Mouse (Mus musculus) c-Kit-positive CD71-positive TER-119-positive erythroid progenitor cells, embryonic 14.5 days (primary cell): ENCODE data around the gene Taf10.
A peak's percentile ranks its signal among the peaks of the same experiment; 100 is the strongest.
"Not testable (repeated sequence)": the region's sequence is repeated elsewhere in the genome, so short reads cannot be mapped to it uniquely, and the experiment has no call there.

Experiments
- DNase-seq: peaks from one replicate; pipeline ENCODE4 v3.0.0-alpha.2; 2013; ENCODE audit warnings: low spot score

The Taf10 gene

DNA sequence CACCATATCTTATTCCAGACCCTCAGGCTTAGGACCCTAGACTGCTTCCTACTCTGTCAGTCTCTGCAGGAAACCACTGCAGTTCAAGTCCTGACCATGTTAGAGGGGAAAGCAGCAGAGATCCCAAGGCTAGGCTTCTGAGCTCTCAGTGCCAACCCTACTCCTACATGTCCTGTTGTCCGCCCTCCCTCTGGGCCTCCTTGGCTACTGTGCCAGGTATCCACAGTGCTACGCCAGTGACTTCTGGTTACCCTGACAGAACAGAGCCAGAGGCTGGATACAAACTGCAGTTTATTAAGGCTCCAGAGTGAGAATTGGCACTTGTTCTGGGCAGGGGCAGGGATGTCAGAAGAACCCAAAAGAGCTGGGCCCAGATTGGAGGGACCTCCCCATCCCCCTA is 8.6 kb upstream of the Taf10 start:
- DNase-seq: no peak

DNA sequence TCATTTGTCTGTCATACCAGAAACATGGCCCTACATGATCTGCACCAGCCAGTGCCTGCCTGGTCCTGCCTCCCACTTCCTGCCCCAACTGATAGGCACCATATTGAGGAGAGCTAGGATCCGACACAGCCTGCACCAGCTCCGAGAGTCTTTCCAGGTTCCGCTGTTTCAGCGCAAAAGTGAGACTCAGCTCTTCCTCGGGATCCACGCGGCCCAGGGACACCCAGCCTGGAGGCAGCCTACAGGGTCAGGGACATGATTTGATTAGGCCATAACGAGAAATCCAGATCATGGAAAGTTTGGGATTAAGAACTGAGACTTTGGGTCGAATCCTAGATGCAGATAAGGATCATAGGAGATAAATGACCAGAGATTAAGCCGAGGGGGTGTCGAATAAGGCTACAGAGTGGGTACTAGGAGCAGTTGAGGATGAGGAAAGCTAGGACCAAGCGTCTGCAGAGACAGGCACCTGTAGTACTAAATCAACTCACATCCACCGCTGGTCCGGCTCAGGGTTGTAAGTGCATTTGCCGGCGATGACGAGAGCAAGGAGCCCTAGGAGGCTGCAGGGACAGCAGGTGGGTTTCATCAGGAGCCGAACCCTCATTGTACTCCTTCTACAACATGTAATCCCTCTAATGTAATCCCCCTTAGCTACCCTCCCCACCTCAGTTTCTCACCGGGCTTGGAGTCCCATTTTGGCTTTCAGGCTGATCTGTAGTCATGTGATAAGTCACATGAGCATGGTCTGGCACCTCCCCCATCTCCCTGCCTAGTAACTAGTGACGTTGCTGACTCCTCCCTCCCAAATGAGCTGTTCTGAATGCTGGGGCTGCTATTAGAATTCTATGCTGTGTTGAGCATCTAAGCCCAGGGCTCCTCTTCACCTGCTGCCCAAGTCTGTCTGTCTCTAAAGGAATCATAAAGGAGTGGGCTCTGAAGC is 7.6 kb upstream of the Taf10 start, which contains the start of gene Tpp1:
Gene Tpp1, minus strand, starts transcription at position 745 of the 943 bp plus-strand sequence.
- DNase-seq: peak; percentile 93

DNA sequence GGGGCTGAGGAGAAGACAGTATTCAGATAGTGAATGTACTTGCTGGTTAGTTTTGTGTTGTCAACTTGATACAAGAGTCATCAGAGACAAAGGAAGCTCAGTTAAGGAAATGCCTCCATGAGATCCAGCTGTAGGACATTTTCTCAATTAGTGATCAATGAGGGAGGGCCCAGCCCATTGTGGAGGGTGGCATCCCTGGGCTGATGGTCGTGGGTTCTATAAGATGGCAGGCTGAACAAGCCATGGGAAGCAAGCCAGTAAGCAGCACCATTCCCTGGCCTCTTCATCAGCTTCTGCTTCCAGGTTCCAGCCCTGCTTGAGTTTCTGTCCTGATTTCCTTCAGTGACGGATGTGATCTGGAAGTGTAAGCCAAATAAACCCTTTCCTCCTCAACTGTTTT is 3.6 kb upstream of the Taf10 start:
- no peak for DNase-seq

DNA sequence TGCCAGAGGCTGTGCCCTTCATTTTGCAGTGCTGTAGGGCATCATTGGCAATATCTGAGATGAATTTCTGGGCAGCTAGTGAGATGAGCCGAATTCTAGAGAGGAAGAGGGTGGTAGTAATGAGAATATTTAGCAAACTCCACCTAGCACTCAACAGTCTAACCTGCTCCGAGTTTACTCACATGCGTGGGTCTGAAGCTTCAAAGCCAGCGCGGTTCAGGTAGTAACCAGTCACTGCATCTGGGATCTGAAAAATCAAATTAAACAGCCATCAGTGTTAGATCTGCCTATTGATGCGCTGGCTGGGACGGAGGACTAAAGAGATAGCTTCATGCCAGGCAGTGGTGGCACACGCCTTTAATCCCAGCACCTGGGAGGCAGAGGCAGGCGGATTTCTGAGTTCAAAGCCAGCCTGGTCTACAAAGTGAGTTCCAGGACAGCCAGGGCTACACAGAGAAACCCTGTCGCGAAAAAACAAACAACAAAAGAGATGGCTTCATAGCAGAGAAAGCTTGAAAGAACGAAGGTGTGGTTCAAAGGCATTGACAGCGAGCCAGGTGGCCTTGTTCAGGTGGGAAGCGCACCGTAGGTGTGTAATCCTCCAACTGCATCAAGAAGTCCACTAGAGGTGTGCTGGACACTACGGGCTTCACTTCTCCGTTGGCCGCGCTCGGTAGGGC is 775 bp downstream of the Taf10 start:
- not testable (repeated sequence) for DNase-seq

DNA sequence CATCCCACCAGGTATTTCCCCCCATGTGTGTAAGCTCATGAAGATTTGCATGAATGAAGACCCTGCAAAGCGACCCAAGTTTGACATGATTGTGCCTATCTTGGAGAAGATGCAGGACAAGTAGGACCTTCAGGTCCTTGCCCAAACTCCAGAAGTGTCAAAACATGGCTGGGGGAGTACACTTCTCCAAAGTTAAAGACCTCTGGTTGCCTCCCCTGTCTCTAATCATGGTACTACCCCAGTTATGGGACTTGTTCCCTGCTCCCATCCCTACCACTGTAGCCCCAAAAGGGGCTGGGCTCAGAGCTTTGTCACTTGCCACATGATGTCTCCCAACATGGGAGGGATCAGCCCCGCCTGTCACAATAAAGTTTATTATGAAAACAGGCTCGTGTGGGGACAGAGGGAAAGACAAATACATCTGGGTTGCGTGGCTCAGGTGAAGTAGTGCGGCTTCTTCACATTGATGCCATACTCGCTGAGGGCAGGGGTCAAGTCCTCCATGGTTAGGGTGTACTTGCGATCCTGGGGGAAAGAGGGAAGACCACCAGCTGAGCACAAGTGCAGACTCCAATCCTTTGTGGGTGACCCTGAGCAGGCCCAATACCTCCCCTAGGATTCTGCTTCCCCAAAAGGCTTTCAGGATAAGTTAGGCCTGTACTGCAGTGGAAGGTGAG is 1.5 kb downstream of the Taf10 start:
- DNase-seq: not testable (repeated sequence)

DNA sequence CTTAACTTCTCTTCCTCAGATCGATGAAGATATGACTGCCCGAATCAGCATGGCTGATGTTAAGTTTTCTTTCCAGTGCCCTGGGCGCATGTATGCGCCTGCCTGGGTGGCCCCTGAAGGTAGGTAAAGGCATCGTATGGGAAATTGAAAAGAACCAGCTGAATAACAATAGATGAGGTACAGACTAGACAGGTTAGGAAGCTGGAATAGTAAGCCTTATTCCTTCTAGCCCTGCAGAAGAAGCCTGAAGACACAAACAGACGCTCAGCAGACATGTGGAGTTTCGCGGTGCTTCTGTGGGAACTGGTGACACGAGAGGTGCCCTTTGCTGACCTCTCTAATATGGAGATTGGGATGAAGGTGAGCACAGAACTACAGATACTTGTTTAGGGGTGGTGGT is 2.2 kb downstream of the Taf10 start:
- no peak for DNase-seq

DNA sequence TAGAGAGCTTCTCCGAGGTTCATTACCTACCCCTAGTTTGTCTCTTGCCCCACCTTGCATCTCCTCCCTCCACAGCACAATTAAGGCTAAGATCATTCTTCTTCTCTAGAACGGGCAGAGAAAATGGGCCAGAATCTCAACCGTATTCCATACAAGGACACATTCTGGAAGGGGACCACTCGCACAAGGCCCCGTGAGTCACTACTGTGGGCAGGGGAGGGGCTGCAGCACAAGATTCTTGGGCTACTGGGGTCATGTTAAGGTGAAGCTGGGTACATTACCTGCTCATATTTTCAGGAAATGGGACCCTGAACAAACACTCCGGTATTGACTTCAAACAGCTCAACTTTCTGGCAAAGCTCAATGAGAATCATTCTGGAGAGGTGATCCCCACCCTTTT is 3.3 kb downstream of the Taf10 start:
- no peak for DNase-seq

DNA sequence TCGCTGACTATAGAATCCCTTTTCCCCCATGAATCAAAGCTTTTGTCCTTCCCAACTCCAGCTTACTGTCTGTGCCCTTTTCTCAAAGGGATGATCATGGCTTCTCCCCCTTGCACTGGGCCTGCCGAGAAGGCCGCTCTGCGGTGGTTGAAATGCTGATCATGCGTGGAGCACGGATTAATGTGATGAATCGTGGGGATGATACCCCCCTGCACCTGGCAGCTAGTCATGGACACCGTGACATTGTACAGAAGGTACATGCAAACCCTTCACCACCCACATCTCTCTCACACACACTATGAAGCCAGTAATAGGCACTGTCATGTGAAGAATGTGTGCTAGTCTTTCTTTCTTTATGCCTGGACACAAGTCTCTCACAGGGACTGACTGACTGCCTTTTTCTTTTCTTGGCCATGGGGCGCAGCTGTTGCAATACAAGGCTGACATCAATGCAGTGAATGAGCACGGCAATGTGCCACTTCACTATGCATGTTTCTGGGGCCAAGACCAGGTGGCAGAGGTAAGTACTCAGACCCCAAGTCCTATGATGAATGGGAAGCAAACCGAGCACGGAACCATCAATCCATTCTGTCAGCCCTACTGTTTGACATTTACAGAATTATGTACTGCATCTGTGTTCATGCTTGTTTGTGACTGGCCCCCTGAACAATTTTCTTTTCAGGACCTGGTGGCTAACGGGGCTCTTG is 3.9 kb downstream of the Taf10 start:
- no peak for DNase-seq

DNA sequence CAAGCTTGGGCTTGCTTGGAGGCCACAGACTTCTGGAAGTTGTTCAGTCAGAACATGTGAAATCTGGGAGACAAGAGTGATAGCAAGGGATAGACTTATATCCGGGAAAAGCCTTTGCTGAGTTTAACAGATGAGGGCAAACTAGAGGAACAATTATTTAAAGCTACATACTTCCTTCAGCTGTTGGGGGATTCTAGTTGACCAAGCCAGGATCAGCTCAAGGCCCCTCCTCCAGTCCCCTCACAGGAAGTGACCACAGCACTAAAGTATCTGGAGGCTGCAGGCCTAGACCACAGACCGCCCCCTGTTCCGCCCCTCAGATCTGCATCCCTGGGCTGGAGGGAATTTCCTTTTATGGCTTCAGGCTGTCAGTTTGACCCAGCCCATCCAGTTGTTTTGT is 5.2 kb downstream of the Taf10 start:
- DNase-seq: no peak

DNA sequence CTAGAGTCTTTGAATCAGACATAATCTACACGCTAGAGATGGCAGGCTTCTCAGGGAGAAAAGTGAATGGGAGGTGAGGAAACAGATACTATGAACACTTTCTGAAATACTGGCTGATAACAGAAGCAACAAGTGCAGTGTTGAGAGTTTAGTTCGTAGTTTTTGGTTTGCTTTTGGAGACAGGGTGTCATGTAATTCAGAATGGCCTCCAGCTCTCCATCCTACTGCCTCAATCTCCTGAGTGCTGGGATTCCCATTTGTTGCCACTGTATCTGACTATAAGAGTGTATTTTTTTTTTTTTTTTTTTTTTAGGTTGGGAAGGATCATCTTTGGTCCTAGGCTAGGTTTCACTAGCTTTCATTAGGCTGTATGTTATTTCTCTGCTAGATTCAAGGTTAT is 5.9 kb downstream of the Taf10 start:
- DNase-seq: no peak

DNA sequence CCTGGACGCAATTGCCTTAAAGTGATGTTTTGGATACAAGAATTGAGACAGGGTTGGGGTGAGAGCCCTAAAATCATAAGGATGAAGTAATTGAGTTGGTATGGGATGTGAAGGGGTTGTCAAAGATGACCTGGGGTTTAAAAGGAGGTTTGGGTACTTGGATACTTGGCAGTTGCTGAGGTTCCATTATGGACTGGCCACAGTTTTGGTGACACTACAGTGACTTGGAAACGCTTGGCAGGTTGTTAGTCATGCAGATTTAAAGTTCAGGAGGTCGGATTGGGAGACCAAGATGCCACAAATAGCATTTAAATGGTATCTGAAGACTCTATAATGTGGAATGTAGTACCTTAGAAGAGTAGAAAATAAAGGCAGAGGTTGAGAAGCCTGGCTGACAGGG is 6.5 kb downstream of the Taf10 start:
- no peak for DNase-seq

DNA sequence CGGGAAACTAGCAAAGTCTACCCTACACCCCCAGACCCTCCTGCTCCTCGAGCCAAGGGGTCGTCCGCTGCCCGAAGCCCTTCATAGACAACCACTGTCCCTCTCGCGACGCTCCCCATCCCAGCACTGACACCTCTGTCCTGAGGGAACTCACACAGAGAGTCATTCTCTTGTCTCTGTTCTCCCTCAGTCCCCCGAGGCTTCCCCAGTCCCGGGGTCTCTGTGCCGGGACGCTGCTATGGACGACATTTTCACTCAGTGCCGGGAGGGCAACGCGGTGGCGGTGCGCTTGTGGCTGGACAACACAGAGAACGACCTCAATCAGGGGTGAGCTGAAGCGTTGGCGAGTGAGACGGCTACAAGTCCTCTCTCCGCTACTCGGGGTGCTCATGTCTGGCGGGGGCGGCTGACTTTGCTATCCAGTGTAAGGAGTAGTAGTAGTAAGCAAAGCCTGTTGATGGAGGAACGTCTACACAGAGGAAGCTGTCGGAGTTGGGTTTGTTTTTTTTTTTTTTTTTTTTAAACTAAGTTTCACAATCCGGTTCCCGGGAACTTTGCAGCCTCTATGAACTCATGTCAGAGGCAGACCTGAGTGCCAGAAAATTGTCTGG is 7.1 kb downstream of the Taf10 start, which contains the start of gene Rrp8:
Gene Rrp8, minus strand, starts transcription at position 475 of the 611 bp plus-strand sequence.
- peak; percentile 42 for DNase-seq

DNA sequence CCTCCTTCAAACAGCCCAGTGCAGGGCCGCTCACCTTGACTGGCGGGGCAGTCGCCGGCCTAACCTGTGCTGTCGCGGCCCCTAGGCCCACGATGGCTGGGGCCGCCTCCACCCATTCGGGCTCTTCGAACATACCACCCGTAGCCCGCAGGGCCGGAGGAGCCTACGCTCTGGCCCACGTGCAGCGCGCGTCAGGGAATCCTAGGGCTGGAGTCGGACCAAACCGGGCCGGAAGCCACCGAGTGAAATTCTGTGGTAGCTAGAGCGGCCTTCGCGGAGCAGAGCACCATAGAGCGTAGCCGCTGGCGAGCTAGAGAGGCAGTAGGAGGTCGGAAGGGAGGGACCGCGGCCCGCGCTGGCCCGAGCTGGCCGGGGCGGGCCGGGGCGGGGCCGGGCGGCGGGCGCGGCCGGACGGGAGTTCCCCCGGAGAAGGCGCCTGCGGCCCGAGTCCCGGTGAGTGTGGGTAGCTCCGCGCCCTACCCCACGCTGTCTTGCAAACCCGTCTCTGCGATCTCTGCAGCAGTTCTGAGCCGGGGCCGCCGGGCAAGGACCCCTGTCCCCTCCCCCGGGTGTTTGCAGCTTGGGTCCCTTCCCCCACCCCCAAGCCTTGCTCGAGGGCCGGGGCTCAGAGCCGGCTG is 7.8 kb downstream of the Taf10 start, which contains the start of gene Ilk:
Gene Ilk, plus strand, starts transcription at position 329 of the 638 bp plus-strand sequence.
- DNase-seq: peak; percentile 87

DNA sequence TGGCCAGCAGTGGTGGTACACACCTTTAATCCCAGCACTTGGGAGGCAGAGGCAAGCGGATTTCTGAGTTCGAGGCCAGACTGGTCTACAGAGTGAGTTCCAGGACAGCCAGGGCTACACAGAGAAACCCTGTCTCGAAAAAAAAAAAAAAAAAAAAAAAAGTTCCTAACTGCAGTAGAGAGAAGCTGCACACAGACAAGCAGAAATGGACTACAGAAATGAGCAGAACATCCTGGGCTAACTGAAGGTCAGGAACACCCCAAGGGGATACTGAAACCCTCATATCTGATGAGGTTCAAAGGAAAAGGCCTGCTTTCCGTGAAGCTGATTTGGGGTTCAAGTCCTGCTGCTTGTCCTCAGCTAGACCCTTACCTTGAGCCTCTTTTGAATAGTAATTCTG is 8.7 kb downstream of the Taf10 start:
- DNase-seq: not testable (repeated sequence)

DNA sequence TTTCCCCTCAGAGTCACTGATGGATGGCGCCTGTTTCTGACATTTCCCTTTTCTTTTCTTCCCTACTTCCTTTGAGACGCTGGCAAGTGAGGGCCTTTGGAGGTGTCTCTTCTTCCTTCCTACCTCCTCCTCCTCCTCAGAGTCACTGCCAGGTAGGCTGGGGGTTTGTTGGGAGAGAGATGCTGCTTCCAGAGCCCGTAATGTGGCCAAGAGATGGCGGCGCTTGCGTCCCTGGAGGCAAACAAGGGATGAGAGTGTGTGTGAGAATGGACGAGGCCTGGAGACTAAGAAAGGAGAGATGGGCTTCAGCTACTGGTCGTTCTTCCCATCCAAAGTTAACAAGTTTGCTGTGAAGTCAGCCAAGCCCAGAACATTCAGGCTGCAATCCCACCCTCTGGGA is 9.3 kb downstream of the Taf10 start:
- DNase-seq: no peak

DNA sequence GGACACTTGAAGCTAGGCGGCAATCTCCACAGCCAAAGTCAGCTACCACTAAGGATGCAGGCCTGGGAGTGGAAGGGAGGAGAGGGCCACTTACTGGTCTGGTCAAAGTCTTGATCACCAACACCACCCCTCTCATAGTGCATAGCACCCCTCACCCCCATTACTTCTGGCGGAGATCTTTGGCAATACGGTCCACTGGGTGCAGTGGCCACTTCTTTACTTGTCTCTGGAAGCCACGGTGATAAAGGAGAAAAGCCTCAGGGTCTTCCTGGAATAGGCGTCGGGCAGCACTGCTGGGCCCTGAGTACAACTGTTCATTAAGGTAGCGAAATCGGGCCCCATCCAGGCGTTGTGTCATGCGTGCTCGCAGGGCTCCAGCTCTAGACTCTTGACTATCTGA is 10.3 kb downstream of the Taf10 start:
- no peak for DNase-seq

DNA sequence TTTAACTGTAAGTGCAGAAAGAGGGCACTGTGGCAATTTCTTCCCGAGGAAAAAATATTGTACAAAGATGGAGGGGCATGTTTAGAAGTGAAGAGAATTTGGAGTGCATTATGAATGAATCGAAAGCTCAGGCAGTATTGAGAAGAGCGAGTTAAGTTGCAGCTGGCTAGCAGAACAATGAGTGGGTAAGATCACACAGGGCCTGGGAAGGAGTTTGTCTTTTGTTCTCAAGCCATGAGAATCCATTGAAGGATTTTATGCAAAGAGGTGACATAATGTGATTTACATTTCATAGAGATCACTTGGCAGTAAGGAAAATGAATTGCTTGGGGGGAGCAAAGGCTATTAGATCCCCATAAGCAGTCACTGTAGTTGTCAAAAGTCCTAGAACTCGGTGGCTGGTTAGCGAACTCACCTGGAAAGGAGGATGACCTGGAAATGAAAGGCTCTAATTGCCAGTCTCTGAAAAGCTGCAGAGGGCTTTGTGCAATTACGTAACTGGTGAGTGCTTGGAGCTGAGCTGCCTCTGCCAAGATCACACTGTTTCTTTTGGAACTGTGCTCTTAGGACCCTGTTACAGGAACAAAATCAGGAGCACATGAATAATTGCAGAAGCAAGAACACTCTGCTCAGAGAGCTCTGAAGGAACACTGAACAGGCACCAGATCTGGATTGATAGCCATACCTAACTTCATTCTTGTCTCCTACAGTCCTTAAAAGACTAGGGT is 15.3 kb downstream of the Taf10 start:
- DNase-seq: no peak

DNA sequence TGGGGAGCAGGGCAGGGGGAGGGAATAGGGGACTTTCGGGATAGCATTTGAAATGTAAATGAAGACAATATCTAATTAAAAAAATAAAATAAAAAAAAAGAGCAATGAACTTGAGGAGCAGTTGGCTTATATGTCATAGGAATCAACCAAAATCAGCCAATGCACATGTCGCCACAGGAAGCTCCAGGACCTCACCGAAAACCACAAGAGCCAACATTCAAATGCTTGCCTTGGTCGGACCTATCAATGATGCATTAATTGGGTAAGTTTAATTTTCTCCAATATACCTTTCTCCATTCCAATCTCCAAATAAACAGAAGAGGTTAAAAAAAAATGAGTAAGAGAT is 17.2 kb downstream of the Taf10 start:
- DNase-seq: no peak

DNA sequence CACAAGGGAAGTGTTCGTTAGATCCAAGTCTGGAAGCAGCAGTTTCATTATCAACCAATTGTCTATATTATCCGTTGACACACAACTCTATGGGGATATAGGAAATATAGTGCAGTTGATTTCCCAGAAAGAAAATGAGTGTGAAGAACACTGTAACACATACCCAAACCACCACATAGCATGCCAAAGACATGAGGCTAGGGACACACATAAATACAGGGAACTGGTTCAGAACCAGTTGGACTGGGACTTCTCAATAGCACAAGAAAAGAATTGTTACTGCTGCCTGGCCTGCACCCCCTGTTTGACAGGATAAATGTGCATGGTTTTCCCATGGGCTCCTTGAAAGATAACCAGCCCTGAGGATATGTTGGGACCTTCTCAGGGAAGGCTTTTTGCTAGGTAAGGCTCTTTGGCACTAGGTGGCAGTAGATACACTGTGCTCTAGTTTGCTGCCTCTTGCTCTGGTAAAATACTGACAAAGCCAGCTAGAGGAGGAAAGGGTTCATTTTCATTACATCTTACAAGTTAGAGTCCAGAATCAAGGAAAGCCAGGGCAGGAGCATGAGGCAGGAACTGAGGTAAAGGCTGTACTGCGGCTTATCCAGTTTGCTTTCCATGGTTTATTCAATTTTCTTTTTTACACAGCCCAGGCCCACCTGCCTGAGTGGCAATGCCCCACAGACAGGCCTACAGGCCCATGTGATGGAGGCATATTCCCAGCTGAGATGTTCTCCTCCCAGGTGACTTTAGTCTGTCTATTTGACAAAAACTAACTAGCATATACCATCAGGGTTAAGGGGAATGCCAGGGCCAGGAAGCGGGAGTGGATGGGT is 17.8 kb downstream of the Taf10 start:
- peak; percentile 54 for DNase-seq
